Mouse (Mus musculus) stomach, embryonic 16.5 days (tissue): ENCODE data around the gene Tmprss7. TPM values are rescaled to one million over a fixed set of nuclear protein-coding genes. Genes with fewer than 3 reads are reported as not detected.

ENCODE experiments used
- ATAC-seq: fragments of 200-750 bp; cut with Nextera tagmentation; 2 replicates; pipeline ENCODE4 v1.8.0; 2017; ENCODE audit warnings: moderate number of reproducible peaks, moderate TSS enrichment; ENCODE audit not compliant: insufficient read depth, low FRiP score
- H3K27ac ChIP-seq: fragments of 300-500 bp; sonication (generic); 2 replicates; pipeline ENCODE4 v1.5.1; 2014; ENCODE audit warnings: low read length
- H3K27me3 ChIP-seq: fragments of 300-500 bp; sonication (generic); 2 replicates; pipeline ENCODE4 v1.6.1; 2014; ENCODE audit warnings: low read length, control low read depth, mixed read lengths; ENCODE audit not compliant: control insufficient read depth, insufficient read depth
- H3K36me3 ChIP-seq: fragments of 300-500 bp; sonication (generic); 2 replicates; pipeline ENCODE4 v1.6.1; 2014; ENCODE audit warnings: low read length; ENCODE audit not compliant: control insufficient read depth, insufficient read depth
- H3K4me1 ChIP-seq: fragments of 300-500 bp; sonication (generic); 2 replicates; pipeline ENCODE4 v1.6.1; 2014; ENCODE audit warnings: low read length, control low read depth, mixed read lengths; ENCODE audit not compliant: control insufficient read depth, insufficient read depth
- H3K4me2 ChIP-seq: fragments of 300-500 bp; sonication (generic); 2 replicates; pipeline ENCODE4 v1.6.1; 2014; ENCODE audit warnings: low read depth, low read length, mixed read lengths
- H3K4me3 ChIP-seq: fragments of 300-500 bp; sonication (generic); replicated peaks from 2 replicates; pipeline ENCODE4 v1.5.1; 2014; ENCODE audit warnings: mild to moderate bottlenecking, low read length
- H3K9ac ChIP-seq: fragments of 300-500 bp; sonication (generic); 2 replicates; pipeline ENCODE4 v1.6.1; 2014; ENCODE audit warnings: low read length
- H3K9me3 ChIP-seq: fragments of 300-500 bp; sonication (generic); replicated peaks from 2 replicates; pipeline ENCODE4 v1.6.1; 2016; ENCODE audit warnings: low read length, control low read depth; ENCODE audit not compliant: control insufficient read depth
- WGBS: fragments of 180-500 bp; shearing (Covaris S2); extraction: QIAGEN DNeasy Blood & Tissue Kit; methylation state at CpG from one replicate; pipeline ENCODE4 v1.1.7; 2014; 5-methylcytosine and 5-hydroxymethylcytosine counted together
- polyA plus RNA-seq: library from polyadenylated mRNA; unstranded; fragments of >200 nt; fragmentation: Nextera tagmentation; extraction: Ambion mirVana; gene quantifications from 2 replicates; pipeline ENCODE4 v1.2.1, GENCODE M21; 2015

Gene Tmprss7
- polyA plus RNA-seq, 1 experiment from 2014 or later: 0.26 TPM

- Histone ChIP-seq H3K36me3 (no peaks in the 10 kb centered on the region), H3K9ac (no peak overlapping the region), H3K4me2 (no peak overlapping the region), H3K27ac (no peak overlapping the region), H3K4me1 (no peaks in the 10 kb centered on the region), H3K27me3 (no peaks in the 10 kb centered on the region), H3K4me3 (no peak overlapping the region), H3K9me3 (no peaks in the 10 kb centered on the region)
- ATAC-seq: no peak
- WGBS: 70% methylated on average over 2 of the region's 2 CpGs
Measured at GRCm38 (mm10) chr16:45666136-45666535, 27.3 kb downstream of the Tmprss7 start.

GRCm38 (mm10) chr16:45662381-45662780 is 31.1 kb downstream of the Tmprss7 start:
- H3K9ac ChIP-seq: no peak overlapping the region
- H3K4me2 ChIP-seq: no peak overlapping the region
- no peak overlapping the region for H3K27ac ChIP-seq
- H3K36me3 ChIP-seq: no peaks in the 10 kb centered on the region
- no peaks in the 10 kb centered on the region for H3K9me3 ChIP-seq
- no peaks in the 10 kb centered on the region for H3K27me3 ChIP-seq
- H3K4me3 ChIP-seq: no peak overlapping the region
- no peak for ATAC-seq
- H3K4me1 ChIP-seq: no peaks in the 10 kb centered on the region

GRCm38 (mm10) chr16:45659596-45659995 is 33.9 kb downstream of the Tmprss7 start:
- Histone ChIP-seq H3K9ac (no peak overlapping the region), H3K4me1 (no peaks in the 10 kb centered on the region), H3K9me3 (no peaks in the 10 kb centered on the region), H3K36me3 (no peaks in the 10 kb centered on the region), H3K4me3 (no peak overlapping the region), H3K27me3 (no peaks in the 10 kb centered on the region), H3K27ac (no peak overlapping the region), H3K4me2 (no peak overlapping the region)
- no peak for ATAC-seq
- 80% methylated on average over 4 of the region's 4 CpGs for WGBS

DNA sequence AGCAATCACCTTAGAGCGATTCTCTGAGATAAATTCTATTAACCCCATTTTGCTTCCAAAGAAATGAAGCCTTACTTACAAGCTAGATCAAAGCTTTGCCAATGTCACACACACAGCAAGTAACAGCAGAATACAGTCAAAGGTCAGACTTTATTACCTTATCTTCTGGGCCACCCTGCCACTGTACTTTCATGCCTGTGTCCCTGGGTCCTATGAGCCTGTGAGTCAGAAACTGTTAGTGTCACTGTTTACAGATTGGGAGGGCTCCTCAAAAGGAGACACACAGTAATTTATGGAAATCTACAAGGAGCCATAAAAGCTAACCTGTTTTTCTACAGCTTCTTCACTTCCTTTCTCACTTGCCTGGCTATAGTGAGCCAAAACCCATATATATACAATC is 35.2 kb downstream of the Tmprss7 start:
- Histone ChIP-seq H3K4me1 (no peaks in the 10 kb centered on the region), H3K27ac (no peak overlapping the region), H3K9ac (no peak overlapping the region), H3K9me3 (no peaks in the 10 kb centered on the region), H3K4me3 (no peak overlapping the region), H3K36me3 (no peaks in the 10 kb centered on the region), H3K4me2 (no peak overlapping the region), H3K27me3 (no peaks in the 10 kb centered on the region)
- 90% methylated on average over 1 of the region's 1 CpGs for WGBS
- no peak for ATAC-seq

GRCm38 (mm10) chr16:45657574-45658159 is 35.8 kb downstream of the Tmprss7 start:
- no peaks in the 10 kb centered on the region for H3K27me3 ChIP-seq
- no peak for ATAC-seq
- no peaks in the 10 kb centered on the region for H3K36me3 ChIP-seq
- WGBS: 87% methylated on average over 12 of the region's 12 CpGs
- no peak overlapping the region for H3K4me3 ChIP-seq
- no peaks in the 10 kb centered on the region for H3K4me1 ChIP-seq
- no peak overlapping the region for H3K4me2 ChIP-seq
- no peak overlapping the region for H3K27ac ChIP-seq
- H3K9me3 ChIP-seq: no peaks in the 10 kb centered on the region
- H3K9ac ChIP-seq: no peak overlapping the region

DNA sequence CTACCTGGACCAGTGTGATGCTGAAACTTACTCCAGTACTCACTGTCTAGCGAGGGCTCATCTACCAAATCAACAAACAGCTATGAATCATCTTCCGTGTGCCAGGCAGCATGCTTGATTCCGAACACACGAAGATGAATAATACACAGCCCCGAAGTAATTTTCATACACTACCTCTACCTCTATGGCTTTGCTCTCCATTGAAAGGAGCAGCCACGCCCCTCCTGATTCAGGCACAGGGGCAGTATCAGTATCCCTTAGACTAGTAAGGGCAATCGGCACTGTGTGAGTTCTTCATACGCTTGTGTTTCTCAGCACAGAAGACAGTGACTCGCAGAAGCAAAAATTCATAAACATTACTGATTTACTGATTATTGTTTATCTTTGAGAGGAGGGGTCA is 39.0 kb downstream of the Tmprss7 start:
- Histone ChIP-seq H3K27ac (peak overlapping the region; percentile 88), H3K4me1 (no peaks in the 10 kb centered on the region), H3K9ac (no peak overlapping the region), H3K4me3 (peak overlapping the region; percentile 50; the same call in 1 of the 2 replicates), H3K36me3 (no peaks in the 10 kb centered on the region), H3K9me3 (no peaks in the 10 kb centered on the region), H3K27me3 (no peaks in the 10 kb centered on the region), H3K4me2 (peak overlapping the region; percentile 59)
- ATAC-seq: peak; percentile 54; the same call in 1 of the 2 replicates
- 57% methylated on average over 9 of the region's 9 CpGs for WGBS

GRCm38 (mm10) chr16:45653934-45654332 is 39.5 kb downstream of the Tmprss7 start, which contains the start of gene BC016579:
BC016579 (minus strand) TSS chr16:45654068.
- no peaks in the 10 kb centered on the region for H3K36me3 ChIP-seq
- 4% methylated on average over 20 of the region's 20 CpGs for WGBS
- peak within 1 kb of the TSS; percentile 88 for H3K27ac ChIP-seq
- H3K4me3 ChIP-seq: peak within 1 kb of the TSS; percentile 50
- no peaks in the 10 kb centered on the region for H3K27me3 ChIP-seq
- peak within 1 kb of the TSS; percentile 59 for H3K4me2 ChIP-seq
- H3K4me1 ChIP-seq: no peaks in the 10 kb centered on the region
- no peaks in the 10 kb centered on the region for H3K9me3 ChIP-seq
- peak within 1 kb of the TSS; percentile 71 for H3K9ac ChIP-seq
- peak; percentile 96 for ATAC-seq

- Histone ChIP-seq H3K36me3 (no peaks in the 10 kb centered on the region), H3K4me3 (peak overlapping the region; percentile 50), H3K27me3 (no peaks in the 10 kb centered on the region), H3K27ac (peak overlapping the region; percentile 88), H3K9ac (peak overlapping the region; percentile 71), H3K4me2 (peak overlapping the region; percentile 59), H3K9me3 (no peaks in the 10 kb centered on the region), H3K4me1 (no peaks in the 10 kb centered on the region)
- WGBS: 10% methylated on average over 17 of the region's 17 CpGs
- ATAC-seq: peak; percentile 30; the same call in 1 of the 2 replicates
Measured at GRCm38 (mm10) chr16:45653009-45653933, 40.2 kb downstream of the Tmprss7 start.

DNA sequence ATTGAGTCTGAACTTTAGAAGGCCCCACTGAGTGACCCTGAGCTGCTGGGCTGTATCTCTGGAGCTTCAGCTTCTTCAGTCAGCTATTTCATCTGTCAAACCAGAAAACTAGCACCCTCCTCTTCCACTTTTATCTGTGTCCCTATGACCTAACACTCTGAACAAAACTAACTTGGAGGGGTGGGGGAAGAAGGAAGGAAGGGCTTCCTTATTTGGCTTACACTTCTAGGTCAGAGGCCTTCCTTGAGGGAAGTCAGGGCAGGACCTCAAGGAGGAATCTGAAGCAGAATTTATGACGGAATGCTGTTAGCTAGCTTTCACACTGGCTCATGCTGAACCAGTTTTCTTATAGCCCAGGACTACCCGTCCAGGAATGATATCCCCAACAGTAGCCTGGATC is 42.0 kb downstream of the Tmprss7 start:
- no peak overlapping the region for H3K9ac ChIP-seq
- 41% methylated on average over 2 of the region's 2 CpGs for WGBS
- H3K4me1 ChIP-seq: no peaks in the 10 kb centered on the region
- H3K4me3 ChIP-seq: no peak overlapping the region
- no peaks in the 10 kb centered on the region for H3K36me3 ChIP-seq
- no peak for ATAC-seq
- H3K4me2 ChIP-seq: peak overlapping the region; percentile 59; the same call in 1 of the 2 replicates
- H3K27me3 ChIP-seq: no peaks in the 10 kb centered on the region
- no peak overlapping the region for H3K27ac ChIP-seq
- H3K9me3 ChIP-seq: no peaks in the 10 kb centered on the region
